Mouse (Mus musculus): ENCODE results near the gene March11. TPM values are rescaled to one million over a fixed set of nuclear protein-coding genes. Genes with fewer than 3 reads are reported as not detected.

Gene March11
- 7.5 and 7.8 TPM in 2 replicates for polyA plus RNA-seq (2015; fragmentation: Nextera tagmentation; extraction: Ambion mirVana)

DNA sequence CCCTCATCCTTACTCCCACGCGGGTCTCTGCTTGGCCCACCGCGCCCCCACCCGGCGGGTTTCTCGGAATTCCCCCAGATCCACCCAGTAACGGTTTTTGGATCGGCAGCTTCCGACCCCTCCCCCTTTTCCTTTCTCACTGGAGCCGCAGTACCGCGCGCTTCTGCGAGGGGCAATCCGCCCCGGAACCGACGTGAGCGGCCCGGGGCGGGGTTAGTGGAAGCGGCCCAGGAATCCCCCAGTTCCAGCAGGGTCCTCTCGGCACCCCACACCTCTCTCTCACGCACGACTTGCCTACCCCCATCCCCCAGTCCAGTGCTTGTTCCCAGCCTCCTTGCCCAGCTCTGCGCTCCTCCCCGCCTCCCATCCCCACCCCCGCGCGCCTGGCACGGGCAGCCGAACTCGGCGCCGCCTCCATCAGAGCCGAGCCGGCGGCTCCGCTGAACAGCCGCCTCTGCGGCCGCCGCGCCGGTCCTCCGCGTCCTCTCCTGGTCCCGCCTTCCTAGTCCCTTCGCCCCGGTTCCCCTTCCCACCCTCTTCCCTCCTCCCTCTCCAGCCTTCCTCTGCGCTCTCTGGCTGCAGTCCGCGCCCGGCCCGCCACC lies at the start of gene March11:
Gene March11 (plus strand): TSS at position 420 of the 602 bp plus-strand sequence.
- peaks cover 9% of the 10 kb centered on the region for H3K4me1 ChIP-seq
- under 1% methylated on average over 55 of the region's 56 CpGs for WGBS
- peak within 1 kb of the TSS; percentile 88 for H3K27ac ChIP-seq
- H3K4me2 ChIP-seq: peak within 1 kb of the TSS; percentile 89
- no peaks in the 10 kb centered on the region for H3K27me3 ChIP-seq (replicated peaks)
- H3K36me3 ChIP-seq (replicated peaks): no peaks in the 10 kb centered on the region
- H3K9ac ChIP-seq: peak within 1 kb of the TSS; percentile 71
- ATAC-seq (replicated peaks): peak; percentile 97
- H3K4me3 ChIP-seq: peak within 1 kb of the TSS; percentile 54
- no peaks in the 10 kb centered on the region for H3K9me3 ChIP-seq

- no peak for ATAC-seq (replicated peaks)
- Histone ChIP-seq H3K36me3 (replicated peaks) (no peaks in the 10 kb centered on the region), H3K4me1 (no peaks in the 10 kb centered on the region), H3K9me3 (no peaks in the 10 kb centered on the region), H3K9ac (no peak overlapping the region), H3K4me2 (no peak overlapping the region), H3K27me3 (replicated peaks) (no peaks in the 10 kb centered on the region), H3K4me3 (no peak overlapping the region), H3K27ac (no peak overlapping the region)
- 63% methylated on average over 1 of the region's 1 CpGs for WGBS
Measured at GRCm38 (mm10) chr15:26262336-26262735, 46.5 kb upstream of the March11 start.

DNA sequence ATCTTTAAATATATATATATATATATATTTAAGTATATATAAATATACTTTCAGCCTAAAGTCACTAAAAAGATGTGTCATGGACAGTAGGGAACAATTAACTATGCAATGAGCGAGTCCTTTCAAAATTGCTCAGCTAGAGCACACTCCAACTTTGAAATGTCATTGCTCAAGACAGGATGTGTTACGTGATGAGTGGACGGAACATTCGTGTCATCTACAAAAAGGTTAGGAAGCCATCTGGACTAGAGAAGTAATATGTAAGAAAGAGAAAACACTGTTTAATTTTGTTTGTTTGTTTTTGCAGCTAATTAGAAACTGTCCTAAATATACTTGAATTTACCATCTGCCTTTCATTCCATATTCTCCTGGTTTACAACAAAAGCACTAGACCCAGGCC lies 39.3 kb upstream of the March11 start:
- Histone ChIP-seq H3K27ac (no peak overlapping the region), H3K4me1 (no peaks in the 10 kb centered on the region), H3K4me2 (no peak overlapping the region), H3K27me3 (replicated peaks) (no peaks in the 10 kb centered on the region), H3K9ac (no peak overlapping the region), H3K4me3 (no peak overlapping the region), H3K9me3 (no peaks in the 10 kb centered on the region), H3K36me3 (replicated peaks) (no peaks in the 10 kb centered on the region)
- no peak for ATAC-seq (replicated peaks)
- 92% methylated on average over 4 of the region's 4 CpGs for WGBS

GRCm38 (mm10) chr15:26276035-26276511 lies 32.8 kb upstream of the March11 start:
- H3K9ac ChIP-seq: no peak overlapping the region
- no peaks in the 10 kb centered on the region for H3K4me1 ChIP-seq
- H3K9me3 ChIP-seq: no peaks in the 10 kb centered on the region
- H3K4me2 ChIP-seq: no peak overlapping the region
- no peaks in the 10 kb centered on the region for H3K36me3 ChIP-seq (replicated peaks)
- whole genome bisulfite sequencing: 64% methylated on average over 2 of the region's 2 CpGs
- no peak for ATAC-seq (replicated peaks)
- no peak overlapping the region for H3K27ac ChIP-seq
- H3K27me3 ChIP-seq (replicated peaks): no peaks in the 10 kb centered on the region
- H3K4me3 ChIP-seq: no peak overlapping the region

- H3K9me3 ChIP-seq: no peaks in the 10 kb centered on the region
- no peak overlapping the region for H3K4me3 ChIP-seq
- H3K36me3 ChIP-seq (replicated peaks): no peaks in the 10 kb centered on the region
- no peak overlapping the region for H3K9ac ChIP-seq
- H3K27me3 ChIP-seq (replicated peaks): no peaks in the 10 kb centered on the region
- H3K4me2 ChIP-seq: no peak overlapping the region
- 63% methylated on average over 5 of the region's 5 CpGs for WGBS
- H3K4me1 ChIP-seq: no peaks in the 10 kb centered on the region
- ATAC-seq (replicated peaks): no peak
- no peak overlapping the region for H3K27ac ChIP-seq
Measured at GRCm38 (mm10) chr15:26276608-26277007, 32.2 kb upstream of the March11 start.

DNA sequence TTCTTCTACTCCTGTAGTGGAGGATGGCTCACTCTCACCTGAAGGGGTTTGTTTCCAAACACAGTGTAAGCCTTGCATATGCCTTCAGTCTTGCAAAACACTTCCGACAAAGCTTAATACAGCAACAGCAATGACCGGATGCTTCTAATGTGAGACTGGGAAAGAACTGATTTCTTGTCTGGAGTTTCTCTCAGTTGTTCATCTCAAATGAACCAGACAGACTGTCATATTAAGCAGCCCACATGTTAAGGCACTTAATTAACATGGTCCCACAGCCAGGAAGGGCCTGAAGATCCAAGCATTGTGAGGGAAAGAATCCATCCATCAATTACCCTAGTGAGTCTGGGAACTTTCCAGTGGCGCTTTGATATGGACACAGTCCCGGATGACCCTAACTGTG lies 17.0 kb upstream of the March11 start:
- H3K4me1 ChIP-seq: no peaks in the 10 kb centered on the region
- H3K27ac ChIP-seq: no peak overlapping the region

GRCm38 (mm10) chr15:26292811-26293210 lies 16.0 kb upstream of the March11 start:
- H3K36me3 ChIP-seq (replicated peaks): no peaks in the 10 kb centered on the region
- H3K9me3 ChIP-seq: no peaks in the 10 kb centered on the region
- no peak overlapping the region for H3K9ac ChIP-seq
- no peak overlapping the region for H3K27ac ChIP-seq
- H3K4me3 ChIP-seq: no peak overlapping the region
- no peak for ATAC-seq (replicated peaks)
- WGBS: 64% methylated on average over 2 of the region's 2 CpGs
- H3K4me2 ChIP-seq: no peak overlapping the region
- no peaks in the 10 kb centered on the region for H3K27me3 ChIP-seq (replicated peaks)
- no peaks in the 10 kb centered on the region for H3K4me1 ChIP-seq

More for the DNA sequence above, 17.0 kb upstream of the March11 start:
- Histone ChIP-seq H3K4me2 (no peak overlapping the region), H3K4me3 (no peak overlapping the region), H3K36me3 (replicated peaks) (no peaks in the 10 kb centered on the region), H3K9me3 (no peaks in the 10 kb centered on the region), H3K9ac (no peak overlapping the region), H3K27me3 (replicated peaks) (no peaks in the 10 kb centered on the region)
- 90% methylated on average over 4 of the region's 4 CpGs for WGBS
- ATAC-seq (replicated peaks): no peak

GRCm38 (mm10) chr15:26293215-26293614 lies 15.6 kb upstream of the March11 start:
- Histone ChIP-seq H3K4me3 (no peak overlapping the region), H3K27ac (no peak overlapping the region), H3K36me3 (replicated peaks) (no peaks in the 10 kb centered on the region), H3K27me3 (replicated peaks) (no peaks in the 10 kb centered on the region), H3K9ac (no peak overlapping the region), H3K9me3 (no peaks in the 10 kb centered on the region), H3K4me2 (no peak overlapping the region), H3K4me1 (no peaks in the 10 kb centered on the region)
- WGBS: 76% methylated on average over 1 of the region's 1 CpGs
- ATAC-seq (replicated peaks): no peak

GRCm38 (mm10) chr15:26298668-26299067 lies 10.2 kb upstream of the March11 start:
- Histone ChIP-seq H3K27me3 (replicated peaks) (no peaks in the 10 kb centered on the region), H3K4me1 (no peaks in the 10 kb centered on the region), H3K4me3 (no peak overlapping the region), H3K9me3 (no peaks in the 10 kb centered on the region), H3K9ac (no peak overlapping the region), H3K4me2 (no peak overlapping the region), H3K36me3 (replicated peaks) (no peaks in the 10 kb centered on the region), H3K27ac (no peak overlapping the region)
- 92% methylated on average over 6 of the region's 6 CpGs for WGBS
- no peak for ATAC-seq (replicated peaks)

DNA sequence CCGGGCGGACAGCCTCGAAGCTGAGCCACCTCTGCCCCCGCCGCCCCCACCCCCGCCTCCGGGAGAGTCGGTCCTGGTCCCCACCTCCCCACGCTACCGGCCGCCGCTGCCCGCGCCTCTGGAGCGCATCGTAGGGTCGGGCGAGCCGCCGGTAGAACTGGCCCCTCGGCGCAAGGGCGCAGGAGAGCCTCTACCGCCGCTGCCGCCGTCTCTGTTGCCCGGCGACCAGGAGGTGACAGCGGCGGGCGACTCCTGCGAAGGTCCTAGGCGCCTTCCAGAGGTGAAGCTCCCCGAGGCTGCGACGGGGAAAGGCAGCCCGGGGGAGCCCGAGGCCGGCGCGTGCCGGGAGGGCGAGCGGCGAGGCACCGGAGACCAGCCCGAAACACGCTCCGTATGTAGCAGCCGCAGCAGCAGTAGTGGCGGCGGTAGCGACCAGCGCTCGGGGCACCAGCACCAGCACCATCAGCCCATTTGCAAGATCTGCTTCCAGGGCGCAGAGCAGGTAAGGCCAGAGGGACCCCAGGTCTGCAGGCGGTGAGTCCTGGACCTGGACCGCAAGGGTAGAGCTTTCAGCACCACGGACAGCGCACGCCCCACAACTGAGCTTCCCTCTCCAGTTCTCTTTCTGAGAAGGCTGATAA lies 563 bp downstream of the March11 start:
- H3K4me1 ChIP-seq: peaks cover 9% of the 10 kb centered on the region
- H3K9ac ChIP-seq: peak overlapping the region; percentile 71
- peak overlapping the region; percentile 88 for H3K27ac ChIP-seq
- H3K4me2 ChIP-seq: peak overlapping the region; percentile 89
- WGBS: under 1% methylated on average over 57 of the region's 62 CpGs
- H3K27me3 ChIP-seq (replicated peaks): no peaks in the 10 kb centered on the region
- no peaks in the 10 kb centered on the region for H3K9me3 ChIP-seq
- H3K4me3 ChIP-seq: peak overlapping the region; percentile 54
- peak; percentile 64 for ATAC-seq (replicated peaks)
- H3K36me3 ChIP-seq (replicated peaks): no peaks in the 10 kb centered on the region

- H3K9ac ChIP-seq: no peak overlapping the region
- no peaks in the 10 kb centered on the region for H3K4me1 ChIP-seq
- H3K9me3 ChIP-seq: no peaks in the 10 kb centered on the region
- no peak overlapping the region for H3K4me2 ChIP-seq
- ATAC-seq (replicated peaks): no peak
- no peak overlapping the region for H3K4me3 ChIP-seq
- no peaks in the 10 kb centered on the region for H3K27me3 ChIP-seq (replicated peaks)
- WGBS: 60% methylated on average over 2 of the region's 2 CpGs
- no peaks in the 10 kb centered on the region for H3K36me3 ChIP-seq (replicated peaks)
- H3K27ac ChIP-seq: no peak overlapping the region
Measured at GRCm38 (mm10) chr15:26319866-26320265, 11.0 kb downstream of the March11 start.

- no peak for ATAC-seq (replicated peaks)
Measured at GRCm38 (mm10) chr15:26320402-26320801, 11.6 kb downstream of the March11 start.

DNA sequence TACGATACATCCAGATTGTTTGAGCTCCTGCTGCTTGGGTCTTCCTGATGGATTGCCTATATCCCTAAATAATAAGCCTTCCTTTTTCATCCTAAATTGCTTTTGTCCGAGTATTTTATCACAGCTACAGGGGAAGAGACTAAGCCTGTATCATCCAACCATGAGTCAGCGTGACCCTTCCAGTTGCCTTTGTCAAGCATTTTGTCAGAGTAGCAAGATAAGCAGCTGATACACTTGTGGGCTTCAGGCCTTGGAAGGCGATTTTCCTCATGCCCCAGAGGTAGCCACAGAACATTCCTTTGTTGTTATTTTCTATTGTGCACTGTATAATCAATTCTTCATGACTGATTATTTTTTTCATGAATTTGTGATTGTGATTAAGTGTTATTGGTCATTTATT lies 14.0 kb downstream of the March11 start:
- ATAC-seq (replicated peaks): no peak
- Histone ChIP-seq H3K27ac (no peak overlapping the region), H3K27me3 (replicated peaks) (no peaks in the 10 kb centered on the region), H3K9ac (no peak overlapping the region), H3K36me3 (replicated peaks) (no peaks in the 10 kb centered on the region), H3K4me2 (no peak overlapping the region), H3K4me1 (no peaks in the 10 kb centered on the region), H3K9me3 (no peaks in the 10 kb centered on the region), H3K4me3 (no peak overlapping the region)
- 76% methylated on average over 4 of the region's 4 CpGs for WGBS

More at GRCm38 (mm10) chr15:26320402-26320801, 11.6 kb downstream of the March11 start:
- Histone ChIP-seq H3K9ac (no peak overlapping the region), H3K9me3 (no peaks in the 10 kb centered on the region), H3K36me3 (replicated peaks) (no peaks in the 10 kb centered on the region), H3K4me3 (no peak overlapping the region), H3K27ac (no peak overlapping the region), H3K4me2 (no peak overlapping the region), H3K4me1 (no peaks in the 10 kb centered on the region), H3K27me3 (replicated peaks) (no peaks in the 10 kb centered on the region)
- WGBS: 84% methylated on average over 3 of the region's 3 CpGs
